8 mouse cellular contexts compared by ENCODE assay signal in the genomic region with DNA sequence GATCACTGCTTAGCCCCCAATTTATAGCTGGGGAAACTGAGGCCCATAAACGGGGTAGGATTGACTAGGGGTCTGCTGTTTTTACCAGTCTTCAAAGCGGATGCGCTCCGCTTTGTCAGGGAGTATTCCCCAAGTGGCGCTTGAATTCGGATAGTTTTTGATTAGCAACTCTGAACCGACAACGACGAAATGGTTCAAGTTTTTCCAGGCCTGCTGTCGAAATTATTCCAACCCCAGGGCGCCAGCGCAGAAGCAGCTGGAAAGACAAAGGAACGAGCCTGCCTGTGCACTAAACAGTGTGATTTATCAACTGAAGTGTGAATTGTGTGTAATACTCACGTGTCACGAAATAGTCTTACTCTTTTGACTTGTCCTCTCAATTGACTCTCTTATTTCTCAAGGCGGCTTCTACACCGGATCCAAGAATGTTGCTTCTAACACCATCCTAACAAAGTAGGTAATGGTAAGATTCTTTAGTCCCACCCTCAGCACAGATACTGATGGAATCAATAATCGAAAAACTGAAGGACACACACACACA. TPM values are rescaled to one million over a fixed set of nuclear protein-coding genes. Genes with fewer than 3 reads are reported as not detected.
DNase-seq lines count a peak whose midpoint lies in the region; ATAC-seq lines count a peak whose summit lies in the region.

Sdc4 (minus strand) TSS at position 428 of the 541 bp plus-strand sequence.

- no peak for DNase-seq in adrenal gland, adult 18-20 months (ENCODE audit: low spot score in 2 of 2)
- no peak for DNase-seq in adrenal gland, adult (ENCODE audit: inconsistent age in 2 of 2, low spot score in 1 of 2)
- DNase-seq in urinary bladder, adult 2 months (ENCODE audit: low spot score) = no peak
- no peak for DNase-seq in urinary bladder, postnatal 4 days (ENCODE audit: low spot score in 2 of 2)
- peak in 1 of 2 experiments; percentile 49 for DNase-seq in heart, postnatal 36 days
- DNase-seq in spleen, postnatal 10 days (ENCODE audit: low spot score in 2 of 2) = no peak

- H3K9me3 ChIP-seq in limb, embryonic 15.5 days = no peaks in the 10 kb centered on the region
- no peaks in the 10 kb centered on the region for H3K9me3 ChIP-seq in stomach, embryonic 16.5 days (replicated peaks; ENCODE audit: control insufficient read depth, low read length)

- peak within 1 kb of the TSS; percentile 76 for H3K9ac ChIP-seq in limb, embryonic 15.5 days
- H3K9ac ChIP-seq in stomach, embryonic 16.5 days (ENCODE audit: low read length) = peak within 1 kb of the TSS; percentile 81

- WGBS in limb, embryonic 15.5 days = 9% methylated on average over 18 of the region's 18 CpGs
- 10% methylated on average over 18 of the region's 18 CpGs for WGBS in stomach, embryonic 16.5 days

- peak within 1 kb of the TSS; percentile 90 for H3K27ac ChIP-seq in limb, embryonic 15.5 days
- H3K27ac ChIP-seq in stomach, embryonic 16.5 days (ENCODE audit: low read length) = peak within 1 kb of the TSS; percentile 86

- peak within 1 kb of the TSS; percentile 88 for H3K4me2 ChIP-seq in limb, embryonic 15.5 days
- H3K4me2 ChIP-seq in stomach, embryonic 16.5 days (ENCODE audit: low read depth, low read length) = peak within 1 kb of the TSS; percentile 60

- intact Hi-C loops in heart, postnatal 36 days (cut with DNase I) = no loop called here

- H3K27me3 ChIP-seq in limb, embryonic 15.5 days = no peaks in the 10 kb centered on the region
- no peaks in the 10 kb centered on the region for H3K27me3 ChIP-seq in stomach, embryonic 16.5 days (ENCODE audit: control insufficient read depth, insufficient read depth, low read length)

- H3K36me3 ChIP-seq in limb, embryonic 15.5 days = no peaks in the 10 kb centered on the region
- H3K36me3 ChIP-seq in stomach, embryonic 16.5 days (ENCODE audit: control insufficient read depth, insufficient read depth, low read length) = no peaks in the 10 kb centered on the region

- peak within 1 kb of the TSS; percentile 69 for H3K4me3 ChIP-seq in limb, embryonic 15.5 days
- H3K4me3 ChIP-seq in stomach, embryonic 16.5 days (replicated peaks; ENCODE audit: low read length) = peak within 1 kb of the TSS; percentile 70

- peaks cover 46% of the 10 kb centered on the region for H3K4me1 ChIP-seq in limb, embryonic 15.5 days
- H3K4me1 ChIP-seq in stomach, embryonic 16.5 days (ENCODE audit: control insufficient read depth, insufficient read depth, low read length) = peaks cover 34% of the 10 kb centered on the region

- no peak for ATAC-seq in limb, embryonic 15.5 days (ENCODE audit: insufficient number of reproducible peaks, low FRiP score, low TSS enrichment, low read depth)
- no peak for ATAC-seq in stomach, embryonic 16.5 days (ENCODE audit: insufficient read depth, low FRiP score)

RNA-seq across cellular contexts. Expression of gene Sdc4, which starts in this region (rescaled TPM):
- total RNA-seq in adrenal gland, adult 18-20 months (2021) = 100 to 1,000 TPM; 133 to 150 TPM
- polyA plus RNA-seq in urinary bladder, adult 2 months (2012; rRNA removed) = 150 and 162 TPM in 2 replicates
- 10 to 100 TPM; 20.6 to 20.7 TPM for total RNA-seq in heart, postnatal 36 days (2021)
- 107 and 110 TPM in 2 replicates for polyA plus RNA-seq in limb, embryonic 15.5 days (2015; fragmentation: Nextera tagmentation; extraction: Ambion mirVana)
- polyA plus RNA-seq in stomach, embryonic 16.5 days (2015; fragmentation: Nextera tagmentation; extraction: Ambion mirVana) = 150 and 173 TPM in 2 replicates

Comparison
In these comparisons a context has a peak if more than half of its experiments do, and no peak if none do; other contexts are left out.
1. RNA of gene Sdc4 (total RNA-seq): 133 to 150 TPM in adrenal gland, adult 18-20 months; 20.6 to 20.7 TPM in heart, postnatal 36 days; every median in the first group is over 4 times any median in the second.